Mouse (Mus musculus) spleen, adult 2 months (tissue): Measurements from ENCODE around the gene Zc3h15.

ENCODE experiments used
- CTCF ChIP-seq: fragments of 200-500 bp; IDR thresholded peaks from 2 replicates; pipeline ENCODE4 v1.5.1; 2011; ENCODE audit warnings: mild to moderate bottlenecking, inconsistent platforms; ENCODE audit not compliant: insufficient read depth, insufficient read length, insufficient replicate concordance; ENCODE audit errors: extremely low read depth
- POLR2A ChIP-seq: fragments of 200-500 bp; IDR thresholded peaks from 2 replicates; pipeline ENCODE4 v1.6.1; 2011; ENCODE audit warnings: low read depth, low read length, inconsistent platforms

- no peak for TF ChIP-seq POLR2A
- no peak for TF ChIP-seq CTCF
Measured at GRCm38 (mm10) chr2:83705580-83706158, 61.4 kb downstream of the Zc3h15 start.
